Mouse (Mus musculus) forebrain, embryonic 11.5 days (tissue): Measurements from ENCODE around the gene Ano10. TPM values are rescaled to one million over a fixed set of nuclear protein-coding genes. Genes with fewer than 3 reads are reported as not detected.

ENCODE experiments used
- ATAC-seq: fragments of 200-750 bp; cut with Nextera tagmentation; replicated peaks from 2 replicates; pipeline ENCODE4 v1.8.0; 2017; ENCODE audit warnings: moderate TSS enrichment; ENCODE audit not compliant: low FRiP score
- DNase-seq: peaks from one replicate; pipeline ENCODE4 v3.0.0-alpha.2; 2017; ENCODE audit warnings: low spot score
- H3K27ac ChIP-seq: fragments of 300-500 bp; sonication (generic); 2 replicates; pipeline ENCODE4 v1.5.1; 2014; ENCODE audit warnings: low read depth, low read length
- H3K27me3 ChIP-seq: fragments of 300-500 bp; sonication (generic); 2 replicates; pipeline ENCODE4 v1.6.1; 2014; ENCODE audit warnings: mild to moderate bottlenecking, low read length, mixed read lengths; ENCODE audit not compliant: control insufficient read depth, insufficient read depth
- H3K36me3 ChIP-seq: fragments of 300-500 bp; sonication (generic); 2 replicates; pipeline ENCODE4 v1.6.1; 2014; ENCODE audit warnings: mild to moderate bottlenecking, low read length, moderate library complexity, mixed read lengths; ENCODE audit not compliant: control insufficient read depth, insufficient read depth
- H3K4me1 ChIP-seq: fragments of 300-500 bp; sonication (generic); replicated peaks from 2 replicates; pipeline ENCODE4 v1.6.1; 2014; ENCODE audit warnings: low read length, mixed read lengths; ENCODE audit not compliant: control insufficient read depth, insufficient read depth
- H3K4me2 ChIP-seq: fragments of 300-500 bp; sonication (generic); 2 replicates; pipeline ENCODE4 v1.6.1; 2014; ENCODE audit warnings: low read depth, mild to moderate bottlenecking, low read length, moderate library complexity, mixed read lengths; ENCODE audit not compliant: severe bottlenecking
- H3K4me3 ChIP-seq: fragments of 300-500 bp; sonication (generic); 2 replicates; pipeline ENCODE4 v1.5.1; 2014; ENCODE audit warnings: low read depth, low read length
- H3K9ac ChIP-seq: fragments of 300-500 bp; sonication (generic); 2 replicates; pipeline ENCODE4 v1.6.1; 2014; ENCODE audit warnings: low read length
- H3K9me3 ChIP-seq: fragments of 300-500 bp; sonication (generic); 2 replicates; pipeline ENCODE4 v1.6.1; 2016; ENCODE audit warnings: low read length, mixed read lengths; ENCODE audit not compliant: control insufficient read depth
- WGBS: fragments of 180-500 bp; shearing (Covaris S2); extraction: QIAGEN DNeasy Blood & Tissue Kit; methylation state at CpG from one replicate; pipeline ENCODE4 v1.1.7; 2014; 5-methylcytosine and 5-hydroxymethylcytosine counted together
- polyA plus RNA-seq: library from polyadenylated mRNA; unstranded; fragments of >200 nt; fragmentation: Nextera tagmentation; extraction: Ambion mirVana; gene quantifications from 2 replicates; pipeline ENCODE4 v1.2.1, GENCODE M21; 2014

Gene Ano10
- polyA plus RNA-seq, 1 experiment from 2014 or later = 34.0 TPM

DNA sequence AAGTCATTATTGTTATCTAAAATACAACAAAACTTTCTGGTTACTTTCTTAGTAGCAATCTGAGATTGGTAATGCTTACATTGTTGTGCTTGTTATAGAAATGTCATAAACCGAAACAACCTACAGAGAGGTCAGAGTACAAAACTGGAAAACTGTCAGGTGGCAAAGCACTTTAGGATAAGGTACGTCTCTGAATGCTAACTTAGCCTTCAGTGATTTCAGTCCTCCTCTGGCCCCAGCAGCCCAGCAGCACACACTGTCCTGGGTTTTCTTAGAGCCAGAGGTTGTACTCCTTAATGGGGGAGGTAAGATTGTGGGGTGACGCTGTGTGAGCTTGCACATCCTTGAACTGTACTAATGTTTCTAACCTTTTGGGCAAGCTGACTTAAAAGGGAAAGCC lies 22.9 kb downstream of the Ano10 start:
- Histone ChIP-seq H3K9ac (no peak overlapping the region), H3K4me2 (no peak overlapping the region), H3K4me1 (no peaks in the 10 kb centered on the region), H3K27ac (no peak overlapping the region), H3K9me3 (no peaks in the 10 kb centered on the region), H3K36me3 (no peaks in the 10 kb centered on the region; the same call in 1 of the 2 replicates), H3K27me3 (no peaks in the 10 kb centered on the region), H3K4me3 (no peak overlapping the region)
- 92% methylated on average over 3 of the region's 3 CpGs for WGBS
- no peak for ATAC-seq
- DNase-seq = no peak

DNA sequence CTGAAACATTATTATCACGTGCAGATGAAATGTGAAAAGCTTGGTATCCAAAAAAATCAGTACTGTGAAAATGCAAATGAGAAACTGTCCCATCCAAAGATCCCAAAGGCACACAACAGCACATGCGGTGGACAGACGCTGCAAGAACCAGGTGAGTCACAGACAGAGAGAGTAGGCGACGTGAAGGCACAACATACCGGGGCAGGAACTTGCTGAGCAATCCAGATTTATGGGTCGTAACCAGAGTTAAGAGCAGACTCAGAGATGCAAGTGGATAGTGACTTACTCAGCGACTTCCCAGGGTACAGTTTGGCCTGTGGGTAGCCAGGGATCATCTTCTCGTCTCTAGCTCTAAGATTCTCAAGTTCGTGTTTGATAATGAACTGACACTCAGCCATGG lies 23.3 kb downstream of the Ano10 start:
- no peaks in the 10 kb centered on the region; the same call in 1 of the 2 replicates for H3K36me3 ChIP-seq
- WGBS = 92% methylated on average over 10 of the region's 10 CpGs
- no peak overlapping the region for H3K9ac ChIP-seq

DNA sequence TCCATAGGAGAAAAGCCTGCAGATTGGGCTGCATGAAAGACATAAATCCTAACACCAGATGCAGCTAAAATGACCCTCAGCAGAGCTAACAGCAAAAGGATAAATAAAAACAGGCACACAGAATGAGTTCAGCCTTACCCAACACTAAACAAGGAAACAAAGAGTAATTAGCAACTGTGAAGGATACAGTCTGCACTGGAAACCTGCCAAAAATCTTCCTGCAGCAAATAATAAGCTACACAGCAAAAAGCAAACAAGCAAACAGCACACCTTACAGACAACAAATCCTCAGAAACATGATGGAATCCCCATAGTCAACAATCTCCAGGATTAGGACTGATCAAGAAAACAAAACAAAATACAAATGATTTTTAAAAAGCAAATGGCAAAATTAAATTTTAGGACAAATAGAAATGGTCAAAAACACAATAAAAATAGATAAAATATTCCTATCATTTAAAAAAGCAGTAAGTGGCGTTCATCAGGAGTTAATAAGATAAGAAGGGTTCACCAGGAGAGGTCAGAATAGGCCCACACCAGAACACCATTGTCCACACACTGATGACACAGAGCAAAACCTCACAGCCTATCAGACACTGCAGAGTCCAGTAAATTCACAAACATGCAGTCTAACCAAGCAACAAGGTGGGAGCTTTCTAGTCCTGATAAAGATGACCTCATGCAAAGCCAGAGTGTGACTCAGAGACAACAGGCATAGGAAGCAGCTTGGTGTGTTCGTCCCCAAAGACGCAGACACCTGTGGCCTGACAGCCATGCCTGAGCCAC lies 24.8 kb downstream of the Ano10 start:
- Histone ChIP-seq H3K9me3 (no peaks in the 10 kb centered on the region), H3K4me2 (no peak overlapping the region), H3K27ac (no peak overlapping the region), H3K36me3 (no peaks in the 10 kb centered on the region), H3K9ac (no peak overlapping the region), H3K27me3 (no peaks in the 10 kb centered on the region), H3K4me1 (no peaks in the 10 kb centered on the region), H3K4me3 (no peak overlapping the region)
- 87% methylated on average over 3 of the region's 3 CpGs for WGBS
- ATAC-seq (no peak), DNase-seq (no peak)

More for the DNA sequence above, 23.3 kb downstream of the Ano10 start:
- H3K4me1 ChIP-seq = no peaks in the 10 kb centered on the region
- no peak overlapping the region for H3K4me3 ChIP-seq
- DNase-seq (no peak), ATAC-seq (no peak)
- H3K9me3 ChIP-seq = no peaks in the 10 kb centered on the region
- no peak overlapping the region for H3K4me2 ChIP-seq
- no peaks in the 10 kb centered on the region for H3K27me3 ChIP-seq
- H3K27ac ChIP-seq = no peak overlapping the region

DNA sequence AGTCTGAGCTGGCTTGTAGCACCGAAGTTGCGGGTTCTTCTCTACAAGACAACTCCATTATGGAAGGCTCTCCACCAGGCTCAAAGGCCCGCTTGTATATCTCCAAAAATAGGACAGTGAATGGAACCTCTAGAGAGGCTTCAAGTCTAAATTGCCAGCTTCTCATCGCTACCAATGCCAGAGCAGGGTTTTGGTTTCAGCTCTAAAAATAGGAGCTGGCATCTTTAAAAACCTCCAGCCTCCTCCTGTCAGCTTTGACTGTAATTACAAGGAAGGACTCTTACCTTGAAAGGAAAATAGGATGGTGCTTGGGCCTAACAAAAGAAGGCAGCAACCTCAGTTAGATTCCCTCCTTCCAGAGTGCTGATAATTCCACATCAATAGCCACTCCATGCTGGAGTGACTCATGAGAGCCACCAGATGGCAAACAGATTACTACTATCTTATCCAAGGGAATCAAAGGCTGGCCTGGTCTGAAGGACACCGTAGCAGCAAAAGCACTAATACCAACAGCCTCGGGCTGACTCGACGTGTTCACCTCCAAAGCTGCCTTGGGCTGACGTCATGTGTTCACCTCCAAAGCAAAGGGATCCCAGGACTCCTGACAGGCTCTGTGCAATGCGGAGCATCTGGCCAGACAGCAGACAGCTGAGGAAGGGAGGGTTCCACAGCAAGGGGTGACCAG lies 28.6 kb downstream of the Ano10 start:
- 90% methylated on average over 10 of the region's 10 CpGs for WGBS
- Histone ChIP-seq H3K4me1 (no peaks in the 10 kb centered on the region), H3K36me3 (no peaks in the 10 kb centered on the region), H3K4me3 (no peak overlapping the region), H3K9me3 (no peaks in the 10 kb centered on the region), H3K27me3 (no peaks in the 10 kb centered on the region), H3K27ac (no peak overlapping the region), H3K9ac (no peak overlapping the region), H3K4me2 (no peak overlapping the region)
- DNase-seq (no peak), ATAC-seq (no peak)

DNA sequence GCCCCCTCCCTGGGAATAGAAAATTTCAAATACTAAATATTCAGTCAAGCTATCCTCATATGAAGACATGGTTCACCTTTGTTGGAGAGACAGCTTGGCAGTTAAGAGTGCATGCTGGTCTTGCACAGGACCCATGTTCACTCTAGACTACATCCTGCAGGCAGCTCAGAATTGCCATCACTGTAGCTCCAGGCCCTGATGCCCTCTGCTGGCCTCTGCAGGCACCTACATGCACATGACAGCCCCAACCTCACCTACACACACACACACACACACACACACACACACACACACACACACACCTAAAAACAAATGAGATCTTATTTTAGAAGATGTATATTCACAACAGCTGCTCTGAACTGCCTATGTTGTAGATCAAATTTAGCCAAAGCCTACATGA lies 31.1 kb downstream of the Ano10 start:
- no peak for DNase-seq
- Histone ChIP-seq H3K4me2 (no peak overlapping the region), H3K4me3 (no peak overlapping the region), H3K36me3 (no peaks in the 10 kb centered on the region), H3K4me1 (no peaks in the 10 kb centered on the region), H3K27me3 (no peaks in the 10 kb centered on the region), H3K9ac (no peak overlapping the region), H3K9me3 (no peaks in the 10 kb centered on the region), H3K27ac (no peak overlapping the region)
- ATAC-seq = no peak

DNA sequence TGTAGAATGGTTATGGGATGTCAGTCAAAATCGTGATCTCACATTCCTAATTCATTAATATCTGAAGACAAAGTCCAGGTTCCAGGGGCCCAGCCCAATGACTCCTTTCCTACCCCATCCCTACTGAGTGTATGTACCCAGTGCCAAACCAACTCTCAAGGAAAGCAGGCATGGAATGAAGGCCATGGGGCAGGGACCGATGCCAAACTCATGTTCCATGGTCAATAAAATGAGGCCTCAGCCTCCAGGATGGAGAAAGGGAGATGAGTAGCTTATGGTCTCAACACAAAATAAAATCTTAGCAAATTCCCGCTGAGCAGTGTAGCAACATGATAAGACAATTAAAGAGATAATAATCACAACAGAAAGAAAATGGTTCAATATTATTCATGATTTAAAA lies 39.8 kb downstream of the Ano10 start:
- H3K4me1 ChIP-seq = no peaks in the 10 kb centered on the region
- WGBS = 86% methylated on average over 3 of the region's 3 CpGs
- no peak overlapping the region for H3K27ac ChIP-seq
- H3K27me3 ChIP-seq = no peaks in the 10 kb centered on the region
- ATAC-seq (no peak), DNase-seq (no peak)
- no peaks in the 10 kb centered on the region for H3K9me3 ChIP-seq
- H3K36me3 ChIP-seq = no peaks in the 10 kb centered on the region
- no peak overlapping the region for H3K9ac ChIP-seq
- H3K4me2 ChIP-seq = no peak overlapping the region
- H3K4me3 ChIP-seq = no peak overlapping the region

DNA sequence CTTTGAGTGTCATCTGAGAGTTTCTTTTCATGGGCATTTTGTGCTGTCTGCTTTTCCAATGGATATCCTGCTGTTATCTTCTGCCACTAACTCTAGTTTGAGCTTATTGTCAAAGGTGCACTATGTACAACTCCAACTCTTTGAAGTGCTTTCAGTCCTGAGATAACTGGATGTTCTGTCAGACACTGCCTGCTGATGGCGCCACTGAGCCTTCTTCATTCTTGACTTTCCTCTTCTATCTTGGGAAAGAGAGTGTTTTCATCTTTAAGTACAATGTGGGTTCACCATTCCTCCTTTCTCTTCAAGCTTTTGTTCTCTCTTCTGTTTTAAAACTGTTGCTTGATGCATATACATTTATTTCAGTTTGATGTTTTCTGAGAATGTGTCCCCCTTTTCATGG lies 42.1 kb downstream of the Ano10 start:
- Histone ChIP-seq H3K27me3 (no peaks in the 10 kb centered on the region), H3K9ac (no peak overlapping the region), H3K9me3 (no peaks in the 10 kb centered on the region), H3K4me3 (no peak overlapping the region), H3K27ac (no peak overlapping the region), H3K4me1 (no peaks in the 10 kb centered on the region), H3K4me2 (no peak overlapping the region), H3K36me3 (no peaks in the 10 kb centered on the region)
- 67% methylated on average over 1 of the region's 1 CpGs for WGBS
- DNase-seq = no peak
- ATAC-seq = no peak

DNA sequence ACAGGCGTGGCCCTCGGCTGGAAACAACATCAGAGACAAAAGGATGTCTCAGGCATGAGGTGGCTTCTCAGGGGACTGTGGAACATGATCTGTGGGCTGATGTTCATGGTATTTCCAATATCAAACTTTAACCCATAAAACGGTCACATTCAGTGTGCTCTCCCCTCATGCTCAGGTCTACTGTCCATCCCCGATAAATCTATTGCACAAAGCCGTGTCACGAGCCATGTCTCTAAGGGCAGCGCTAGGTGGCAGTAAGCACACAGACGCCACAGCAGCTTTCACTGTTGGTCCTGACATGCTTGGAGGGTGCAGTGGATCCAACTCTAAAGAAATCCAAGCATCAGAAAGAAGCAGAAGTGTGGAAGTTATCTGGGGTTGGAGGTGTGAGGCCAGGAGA lies 46.1 kb downstream of the Ano10 start:
- no peaks in the 10 kb centered on the region for H3K9me3 ChIP-seq
- 40% methylated on average over 8 of the region's 8 CpGs for WGBS
- H3K36me3 ChIP-seq = no peaks in the 10 kb centered on the region
- H3K4me1 ChIP-seq = no peaks in the 10 kb centered on the region
- 0 out of 2 replicates have a peak, but pooled peaks have one; percentile 56 for ATAC-seq
- H3K4me3 ChIP-seq = no peak overlapping the region
- no peak overlapping the region for H3K9ac ChIP-seq
- no peak overlapping the region for H3K27ac ChIP-seq
- H3K4me2 ChIP-seq = no peak overlapping the region
- no peaks in the 10 kb centered on the region for H3K27me3 ChIP-seq
- peak; percentile 59 for DNase-seq
